Mouse (Mus musculus) kidney, postnatal 25 days (tissue): ENCODE measurements around the gene Ripor2.
A peak's percentile ranks its signal among the peaks of the same experiment; 100 is the strongest.

ENCODE experiments used
- DNase-seq, 2 experiments: peaks; one replicate each; pipeline ENCODE4 v3.0.0; 2021; ENCODE audit warnings: mixed read lengths in 2 of 2

Gene Ripor2

DNA sequence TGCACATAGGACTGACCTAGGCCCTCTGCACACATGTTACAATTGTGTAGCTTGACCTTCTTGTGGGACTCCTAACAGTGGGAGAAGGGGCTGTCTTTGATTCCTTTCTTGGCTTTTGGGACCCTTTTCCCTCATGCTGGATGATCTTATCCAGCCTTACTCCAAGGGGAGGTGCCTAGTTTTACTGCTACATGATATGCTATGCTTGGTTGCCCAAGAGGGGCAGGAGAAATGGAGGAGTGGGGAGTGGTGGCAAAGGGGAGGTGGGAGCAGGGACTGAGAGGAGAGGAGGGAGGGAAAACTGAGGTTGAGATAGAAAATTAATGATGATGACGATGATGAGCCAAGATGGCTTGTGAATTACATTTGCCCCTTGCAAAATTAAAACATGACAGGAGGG lies 37.7 kb downstream of the Ripor2 start:
- no peak for DNase-seq

DNA sequence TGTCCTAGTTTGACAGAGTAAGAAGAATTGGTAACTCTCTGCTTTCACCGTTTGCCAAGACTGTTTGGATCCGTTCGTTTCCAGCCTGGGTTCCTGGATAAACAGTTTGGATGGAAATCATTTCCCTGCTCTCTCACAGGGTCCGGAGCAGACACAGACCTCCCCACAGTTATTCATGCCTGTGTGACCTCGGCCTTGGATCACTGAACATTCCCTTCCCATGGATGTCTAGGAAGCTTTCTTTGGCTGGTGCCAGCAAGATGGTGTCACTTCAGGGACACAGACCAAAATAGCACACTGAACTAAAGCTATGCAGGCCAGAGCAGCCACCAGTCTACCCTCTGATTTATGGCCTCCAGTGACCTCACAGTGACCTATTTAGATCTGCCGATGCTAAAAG lies 38.5 kb downstream of the Ripor2 start:
- DNase-seq = peak; percentile 71 to 87

DNA sequence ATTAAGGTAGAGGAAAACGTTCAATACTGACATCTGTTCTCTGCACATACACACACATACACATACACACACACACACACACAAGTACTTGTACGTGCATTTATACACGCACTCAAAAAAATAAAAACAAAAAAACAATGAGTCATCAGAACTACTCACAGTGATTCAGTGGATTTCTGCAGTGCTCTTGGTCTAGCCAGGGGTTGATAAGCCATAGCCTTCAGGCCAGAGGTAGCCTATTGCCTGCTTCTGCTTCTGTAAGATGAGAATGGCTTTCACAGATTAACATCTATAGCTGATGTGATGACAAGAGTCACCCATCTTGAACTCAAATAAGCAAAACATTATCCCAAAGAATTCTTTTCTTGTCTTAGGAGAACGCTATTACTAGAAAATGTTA lies 41.6 kb downstream of the Ripor2 start:
- no peak for DNase-seq

DNA sequence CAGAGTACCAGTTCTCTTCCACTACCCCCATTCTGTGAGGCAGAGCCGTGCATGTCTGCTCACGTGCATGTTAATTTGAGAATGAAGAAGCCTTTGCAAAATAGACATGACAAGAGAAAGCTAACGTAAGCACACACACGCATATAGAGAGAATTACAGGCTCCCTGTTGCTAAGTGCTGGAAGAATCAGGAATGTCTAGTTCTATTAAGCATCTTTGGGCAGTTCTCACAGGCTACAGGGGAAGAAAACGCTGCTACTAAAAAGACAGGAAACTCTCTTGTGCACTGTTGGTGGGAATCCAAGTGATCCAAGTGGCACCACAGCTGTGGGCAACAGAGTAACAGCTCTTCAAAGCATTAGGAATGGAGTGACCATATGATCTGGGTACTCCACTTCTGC lies 43.1 kb downstream of the Ripor2 start:
- no peak for DNase-seq

DNA sequence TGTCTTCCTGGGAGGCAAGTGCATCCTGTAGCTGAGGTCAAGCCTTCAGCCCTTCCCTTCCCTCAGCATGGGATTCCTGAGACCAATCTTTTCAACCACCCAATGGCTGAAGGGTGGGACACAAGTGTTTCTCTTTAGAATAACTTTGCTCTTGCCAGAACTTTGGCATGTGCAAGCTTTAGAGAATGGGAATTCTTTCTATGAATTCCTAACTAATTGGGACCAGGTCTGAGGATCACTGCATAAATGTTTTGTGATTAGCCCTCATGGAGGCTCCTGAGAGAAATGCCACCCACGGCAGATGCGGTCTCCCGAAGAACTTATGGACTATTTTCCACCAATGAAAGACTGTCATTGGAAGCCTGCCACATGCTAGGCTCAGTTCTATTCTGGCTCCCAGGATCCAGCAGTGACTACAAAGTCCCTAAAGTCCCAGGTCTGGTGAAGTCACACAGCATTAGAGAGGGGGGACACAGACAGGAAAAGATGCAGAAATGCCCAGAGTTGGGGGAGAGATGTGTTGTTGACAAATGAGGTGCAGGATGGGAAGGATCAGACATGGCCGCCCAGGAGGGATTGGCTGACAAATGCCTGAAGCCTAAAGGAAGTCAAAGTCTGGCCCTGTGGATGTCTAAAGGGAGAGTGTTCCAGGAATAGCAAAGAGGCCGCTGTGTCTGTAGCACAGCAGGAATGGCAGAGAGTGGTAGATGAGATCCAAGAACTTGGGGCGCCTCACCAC lies 44.9 kb downstream of the Ripor2 start:
- DNase-seq = no peak

DNA sequence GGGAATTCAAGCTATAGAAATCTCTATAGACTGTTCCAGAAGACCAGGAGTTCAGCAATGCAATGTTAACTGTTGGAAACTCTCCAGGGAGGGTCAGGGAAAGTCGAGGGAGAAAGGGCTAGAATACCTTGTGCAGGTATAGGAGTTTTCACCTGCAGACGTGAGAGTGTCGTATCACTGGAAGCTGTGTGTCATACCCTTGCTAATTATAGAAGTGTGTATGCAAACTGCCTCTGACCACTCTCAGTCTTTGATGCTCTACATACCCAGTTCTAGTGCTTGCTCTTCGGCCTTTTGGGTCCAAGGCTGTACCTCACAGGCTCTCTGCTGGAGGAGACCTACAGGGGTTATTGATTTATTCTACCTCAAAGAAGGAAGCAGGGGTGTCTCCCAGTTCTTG lies 46.2 kb downstream of the Ripor2 start:
- no peak for DNase-seq

DNA sequence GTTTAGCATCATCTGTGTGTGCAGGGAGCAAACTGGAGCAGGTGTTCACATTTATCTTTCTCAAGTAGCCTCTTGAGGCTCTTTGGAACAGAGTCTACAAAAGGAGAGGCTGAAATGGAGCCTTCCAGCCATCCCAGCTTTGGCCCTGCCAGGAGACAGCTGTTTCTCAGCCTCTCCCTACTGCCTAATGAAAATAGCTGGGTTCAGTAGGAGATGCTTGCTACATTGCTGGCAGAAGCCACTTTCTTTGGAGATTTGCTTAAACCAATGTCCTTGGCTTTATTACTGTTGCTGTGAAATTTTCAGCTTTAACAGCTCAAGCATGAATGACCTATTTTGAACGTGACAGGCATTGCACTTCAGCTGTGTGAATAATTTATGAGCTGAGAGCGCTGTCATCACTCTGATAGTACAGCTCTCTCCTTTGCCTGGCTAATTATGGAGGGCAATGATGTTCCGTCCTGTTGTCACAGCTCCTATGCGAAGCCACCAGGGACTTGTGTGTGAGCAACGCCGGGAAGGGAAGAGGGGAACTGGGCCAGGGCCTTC lies 47.2 kb downstream of the Ripor2 start:
- DNase-seq = no peak

DNA sequence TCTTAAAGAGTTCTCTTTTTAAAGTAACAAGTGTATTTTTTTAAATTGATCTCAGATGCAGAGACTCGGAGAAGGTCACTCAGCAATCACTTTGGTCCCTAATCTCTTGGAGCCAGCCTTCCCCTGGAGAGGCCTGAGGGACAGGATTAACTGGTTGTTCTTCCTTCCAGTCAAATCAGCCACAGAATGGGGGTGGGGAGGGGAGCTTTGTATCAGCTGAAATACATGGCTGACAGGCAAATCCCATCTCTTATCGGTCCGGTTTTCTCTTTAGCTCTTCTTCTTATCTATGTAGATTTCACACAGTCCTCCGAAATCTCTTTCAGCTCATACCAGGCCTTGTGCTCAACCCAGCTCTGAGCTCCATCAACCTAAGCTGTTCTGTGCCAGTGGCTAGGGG lies 48.4 kb downstream of the Ripor2 start:
- DNase-seq = no peak

DNA sequence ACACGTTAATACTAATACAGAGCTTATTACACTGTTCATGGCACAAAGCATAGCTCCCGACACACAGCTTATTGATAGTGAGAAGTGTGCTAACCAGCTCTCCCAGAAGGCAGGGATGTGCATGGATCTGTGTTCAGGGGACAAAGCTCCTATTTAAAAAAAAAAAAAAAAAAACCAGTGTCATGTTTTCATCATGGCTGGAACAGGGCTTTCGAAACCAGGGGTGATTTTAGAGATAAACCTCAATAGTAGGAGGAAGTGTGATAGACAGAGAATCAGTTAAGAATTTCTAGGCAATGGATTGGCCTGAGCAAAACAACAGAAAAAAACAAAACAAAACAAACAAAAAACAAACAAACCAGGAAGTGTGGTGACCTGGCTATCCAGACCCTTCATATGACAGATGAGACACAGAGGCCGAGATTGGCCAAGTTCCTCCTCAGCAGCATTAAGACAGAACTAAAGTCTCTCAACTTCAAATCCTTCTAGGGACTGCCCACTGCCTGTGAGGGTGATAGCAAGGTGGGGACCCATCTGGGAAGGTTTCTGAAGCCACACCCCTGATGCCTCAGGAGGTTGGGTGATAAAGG lies 51.1 kb downstream of the Ripor2 start:
- DNase-seq = no peak

DNA sequence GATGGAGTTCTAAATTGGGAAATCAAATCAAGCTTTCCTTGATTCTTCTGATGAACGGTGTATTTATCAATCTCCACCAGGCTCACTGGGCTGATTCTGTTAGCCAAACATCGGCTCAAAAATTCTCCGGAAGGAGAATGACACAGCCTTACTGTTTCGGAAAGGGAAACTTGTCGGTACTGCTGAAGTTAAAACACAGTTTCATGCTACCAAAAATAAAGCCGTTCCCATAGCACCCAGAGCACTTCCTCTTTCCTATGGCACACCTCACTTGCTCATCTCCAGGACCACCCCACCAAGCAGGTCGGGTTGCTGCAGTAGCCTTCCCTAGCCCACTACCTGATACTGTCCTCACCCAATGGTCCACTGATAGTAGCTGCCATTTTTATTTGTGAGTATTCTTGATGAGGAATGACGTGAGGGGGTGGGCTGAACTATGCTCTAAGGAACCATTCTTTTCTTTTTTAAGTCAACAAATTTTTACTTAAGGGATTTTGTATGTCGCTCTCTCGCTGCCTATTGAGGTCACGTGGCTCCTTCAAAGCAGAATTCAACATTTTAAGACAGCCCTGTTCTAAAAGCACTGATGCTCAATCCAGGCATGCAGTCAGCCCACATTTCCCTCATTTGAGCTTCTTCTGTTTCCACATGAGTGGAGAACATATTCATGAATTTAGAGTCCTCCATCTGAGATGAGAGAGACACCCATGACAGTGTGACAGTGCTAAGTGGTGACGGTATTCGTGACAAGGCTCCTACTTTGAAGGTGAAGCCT lies 52.5 kb downstream of the Ripor2 start:
- no peak for DNase-seq

DNA sequence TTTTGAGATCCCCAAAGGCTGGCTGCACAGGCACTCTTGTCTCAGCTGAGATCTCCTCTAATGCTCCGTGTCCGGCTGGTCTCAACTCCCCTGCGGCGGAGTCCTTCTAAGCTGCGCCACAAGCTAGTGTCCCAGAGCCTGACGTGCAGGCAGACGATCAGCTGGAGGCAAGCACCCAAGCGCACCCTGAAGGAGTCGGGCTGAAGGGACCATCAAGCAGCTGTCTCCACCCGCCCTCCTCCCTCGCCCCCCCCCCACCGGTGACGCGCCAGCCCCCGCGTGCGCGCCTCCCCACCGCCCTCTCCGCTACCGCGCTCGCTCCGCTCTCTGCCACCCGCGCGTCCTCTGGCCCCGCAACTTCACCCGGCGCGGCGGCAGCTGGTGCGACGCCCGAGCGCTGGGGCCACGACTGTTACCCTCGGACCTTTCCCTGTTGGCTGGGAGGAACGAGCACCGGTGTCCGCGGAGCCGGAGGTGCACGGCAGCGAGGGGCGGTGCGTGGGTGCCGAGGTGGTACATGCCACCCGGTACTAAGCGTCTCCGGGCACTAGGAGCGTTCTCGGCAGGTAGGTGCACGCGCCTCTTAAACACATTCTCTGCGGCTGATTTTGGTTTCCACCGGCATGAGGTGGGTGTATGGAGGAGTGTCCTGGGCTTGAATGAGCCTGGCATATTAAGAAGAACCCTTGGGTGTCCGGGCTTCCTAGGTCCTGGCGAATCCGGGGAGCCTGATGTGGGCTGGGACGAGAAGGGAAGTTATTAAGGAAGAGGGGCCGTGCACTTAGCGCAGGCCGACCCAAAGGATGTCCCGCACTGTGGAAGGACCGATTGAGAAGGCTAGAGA lies 56.6 kb downstream of the Ripor2 start:
- peak; percentile 28 to 54 for DNase-seq

DNA sequence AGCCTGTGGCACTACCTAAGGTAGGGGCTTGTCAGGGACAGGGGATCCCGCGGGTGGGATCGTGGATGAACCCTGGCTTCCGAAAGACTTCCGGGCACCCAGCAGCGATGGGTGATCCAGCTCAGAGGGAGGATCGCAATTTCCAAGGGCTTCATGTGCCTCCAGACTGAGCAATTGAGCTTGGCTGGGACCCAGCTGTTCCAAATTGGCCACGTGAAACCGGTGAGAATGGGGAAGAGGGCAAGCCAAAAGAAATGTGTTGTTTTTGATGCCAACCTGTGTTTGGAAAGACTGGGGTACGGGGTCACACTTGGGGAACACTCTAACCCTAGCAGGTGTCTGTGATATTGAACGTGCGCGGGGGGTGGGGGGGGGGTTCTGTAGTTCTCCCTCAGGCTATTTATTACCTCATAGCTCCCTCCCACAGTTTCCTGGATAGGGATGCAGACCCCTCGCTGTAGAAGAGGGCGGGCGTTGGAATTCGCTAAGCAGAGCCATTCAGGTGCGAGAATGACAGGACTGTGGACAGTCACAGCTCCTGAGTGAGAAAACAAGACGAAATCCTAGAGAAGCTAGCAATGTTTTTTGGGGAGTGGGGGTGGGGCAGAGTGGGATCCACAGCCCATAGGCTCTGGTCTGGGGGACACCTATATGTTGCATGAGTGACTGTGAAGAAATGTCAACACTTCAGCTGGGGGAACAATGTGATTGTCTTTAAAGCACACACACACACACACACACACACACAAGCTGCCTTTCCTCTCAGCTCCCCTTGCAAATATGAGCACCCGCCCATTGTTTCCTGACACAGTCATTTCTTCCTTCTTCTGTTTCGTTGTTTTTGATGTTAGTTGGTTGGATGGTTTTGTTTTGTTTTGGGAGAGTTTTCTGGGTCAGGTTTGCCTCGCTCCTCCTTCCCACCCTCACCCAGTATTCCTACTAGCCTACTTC lies 57.5 kb downstream of the Ripor2 start:
- peak; percentile 14 to 48 for DNase-seq

DNA sequence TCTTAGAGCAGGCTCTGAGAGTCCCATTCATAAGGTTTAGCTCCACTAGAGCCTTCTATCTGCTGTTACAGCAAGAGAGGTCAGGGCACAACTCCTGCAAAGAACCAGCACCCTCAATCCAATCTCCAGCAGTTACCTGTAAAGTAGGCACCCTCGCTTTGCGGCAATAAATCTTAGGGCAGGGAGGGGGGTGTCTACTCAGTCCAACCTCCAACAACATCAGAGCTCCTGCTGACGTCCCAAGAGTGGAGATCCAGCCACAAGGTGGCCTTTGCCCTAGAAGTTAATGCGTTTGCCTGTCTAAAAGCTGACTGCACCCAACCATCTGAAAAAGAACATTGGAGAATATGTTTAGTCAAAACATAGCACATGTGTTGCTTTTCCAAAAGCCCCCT lies 58.2 kb downstream of the Ripor2 start:
- DNase-seq = no peak

DNA sequence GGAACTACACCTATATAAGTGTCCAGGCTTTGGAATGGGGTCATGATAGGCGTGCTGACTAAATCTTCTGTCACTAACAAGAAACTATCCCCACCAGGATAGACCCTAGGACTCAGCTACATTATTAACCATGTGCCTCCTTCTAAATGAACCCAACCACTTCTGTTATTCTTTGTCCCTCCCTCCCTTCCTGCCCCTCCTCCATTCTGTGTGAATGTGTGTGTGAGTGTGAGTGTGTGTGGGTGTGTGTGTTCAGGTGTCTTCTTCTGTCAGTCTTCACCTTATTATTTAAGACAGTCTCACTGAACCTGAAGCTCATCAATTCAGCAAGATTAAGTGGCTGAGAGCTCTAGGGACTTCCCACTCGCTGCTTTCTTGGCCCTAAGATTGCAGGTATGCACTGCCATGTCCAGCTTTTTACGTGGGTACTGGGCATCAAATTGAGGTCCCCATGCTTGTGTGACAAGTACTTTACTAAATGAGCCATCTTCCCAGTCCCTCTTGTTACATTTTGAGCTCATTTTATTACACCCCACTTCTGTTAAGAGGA lies 58.9 kb downstream of the Ripor2 start:
- DNase-seq = no peak

DNA sequence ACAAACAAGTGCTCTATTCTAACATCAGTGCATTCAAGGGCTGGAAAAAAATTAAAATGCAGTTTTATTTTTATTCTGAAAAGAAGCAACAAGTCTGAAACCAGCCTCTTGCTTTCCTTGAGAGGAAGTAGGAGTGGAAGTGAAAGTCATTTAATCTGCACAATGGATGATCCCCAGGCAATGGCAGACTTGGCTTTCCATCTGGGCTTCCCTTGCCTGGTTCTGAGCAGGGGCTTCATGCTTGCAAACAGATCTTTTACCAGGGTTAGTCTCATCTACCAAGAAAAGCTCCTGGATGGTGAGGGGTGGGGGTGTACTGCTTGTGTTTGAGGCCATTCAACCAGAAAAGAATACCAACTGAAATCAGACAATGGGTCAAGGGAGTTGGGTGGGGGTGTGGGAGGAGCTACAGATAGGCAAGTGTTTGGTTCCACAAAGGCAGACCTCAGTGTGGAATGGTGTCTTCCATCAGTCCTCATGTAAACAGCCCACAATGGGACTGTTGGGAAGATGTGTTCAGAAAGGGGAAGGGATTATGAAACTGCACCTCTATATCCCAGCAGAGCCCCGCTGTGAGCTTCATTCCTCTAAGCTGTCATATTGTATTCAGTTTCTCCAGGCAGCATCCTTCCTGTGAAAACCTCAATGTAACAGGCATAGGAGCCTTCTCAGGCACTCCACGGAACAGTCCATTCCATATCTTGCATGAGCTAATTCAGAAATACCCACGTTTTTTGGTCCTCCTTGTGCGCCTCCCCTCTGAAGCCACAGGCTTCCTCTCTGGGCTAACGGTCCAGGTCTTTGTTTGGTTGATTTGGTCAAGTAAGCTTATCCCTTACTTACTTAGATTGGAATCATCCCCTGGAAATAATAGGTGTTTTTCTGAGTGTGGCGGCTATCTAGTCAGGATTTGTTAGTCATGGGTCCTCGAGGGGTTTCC lies 59.8 kb downstream of the Ripor2 start:
- no peak for DNase-seq

DNA sequence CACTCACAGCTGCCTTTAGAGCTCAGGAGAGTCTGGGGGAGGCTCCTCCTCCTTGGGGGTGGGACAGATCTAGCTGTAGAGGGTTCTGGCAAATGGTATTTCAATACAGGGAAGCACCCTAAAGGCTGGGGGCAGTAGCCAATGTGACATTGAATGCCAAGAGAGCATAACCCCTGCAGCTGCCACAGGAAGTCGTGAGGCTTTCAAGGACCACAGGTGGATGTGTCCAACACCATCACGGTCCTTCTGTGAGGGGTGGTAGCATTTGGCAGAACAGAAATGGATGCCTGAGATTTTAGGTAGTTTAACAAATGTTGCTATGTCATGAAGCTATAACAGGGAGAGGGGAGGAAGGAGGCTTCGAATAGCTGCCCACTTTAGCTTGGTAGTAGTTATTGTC lies 63.2 kb downstream of the Ripor2 start:
- DNase-seq = no peak

DNA sequence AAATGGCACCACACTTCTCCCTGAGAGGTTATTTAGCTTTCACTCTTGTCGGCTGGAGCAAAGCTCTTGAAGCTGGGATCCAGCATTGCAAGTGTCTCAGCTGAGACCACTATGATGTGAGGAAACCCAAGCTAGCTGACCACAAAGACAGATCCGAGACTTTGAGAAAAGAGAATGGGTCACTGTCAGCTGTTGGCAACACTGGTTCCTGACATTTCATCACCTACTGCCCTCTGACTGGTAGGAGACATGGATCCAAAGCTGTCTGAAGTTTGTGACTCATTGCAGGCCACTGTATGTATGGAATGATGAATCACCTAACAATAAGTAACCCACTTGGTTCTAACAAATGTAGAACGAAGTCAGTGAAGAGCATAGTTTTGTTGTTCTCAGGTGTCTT lies 64.3 kb downstream of the Ripor2 start:
- no peak for DNase-seq

DNA sequence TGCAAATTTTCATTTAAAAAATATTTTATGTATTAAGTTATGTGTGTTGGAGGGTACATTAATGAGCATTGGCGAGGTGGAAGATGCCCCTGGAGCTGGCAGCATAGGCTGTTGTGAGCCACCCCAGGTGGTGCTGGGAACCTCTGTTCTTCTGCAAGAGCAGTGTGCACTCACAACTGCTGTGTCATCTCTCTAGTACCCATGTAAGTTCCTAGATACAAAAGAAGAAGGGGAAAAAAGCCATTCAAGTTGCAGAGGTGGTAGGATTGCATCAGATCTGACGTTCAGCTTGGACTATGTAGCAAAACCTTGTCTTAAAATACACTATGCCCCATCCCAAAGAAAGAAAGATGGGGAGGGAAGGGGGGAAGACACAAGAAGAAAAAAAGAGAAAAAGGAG lies 65.5 kb downstream of the Ripor2 start:
- no peak for DNase-seq

DNA sequence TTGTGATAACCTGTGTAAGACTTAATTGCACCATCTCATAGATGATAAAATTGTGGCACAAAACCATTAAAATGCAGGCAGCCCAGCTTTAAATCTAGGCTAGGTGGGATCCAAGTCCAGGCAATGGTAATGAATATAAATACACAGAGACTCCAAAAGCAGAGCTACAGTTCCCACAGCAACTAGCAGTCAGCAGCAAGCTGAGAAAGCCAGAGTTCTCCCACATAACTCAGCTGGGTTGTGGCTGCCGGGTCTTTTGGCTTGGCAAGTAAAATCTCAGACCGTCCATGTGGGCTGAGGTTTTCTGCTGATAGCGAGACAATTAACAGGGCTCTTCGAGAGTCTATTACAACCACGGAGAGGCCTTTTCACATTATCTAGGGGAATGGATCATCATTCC lies 66.0 kb downstream of the Ripor2 start:
- no peak for DNase-seq

DNA sequence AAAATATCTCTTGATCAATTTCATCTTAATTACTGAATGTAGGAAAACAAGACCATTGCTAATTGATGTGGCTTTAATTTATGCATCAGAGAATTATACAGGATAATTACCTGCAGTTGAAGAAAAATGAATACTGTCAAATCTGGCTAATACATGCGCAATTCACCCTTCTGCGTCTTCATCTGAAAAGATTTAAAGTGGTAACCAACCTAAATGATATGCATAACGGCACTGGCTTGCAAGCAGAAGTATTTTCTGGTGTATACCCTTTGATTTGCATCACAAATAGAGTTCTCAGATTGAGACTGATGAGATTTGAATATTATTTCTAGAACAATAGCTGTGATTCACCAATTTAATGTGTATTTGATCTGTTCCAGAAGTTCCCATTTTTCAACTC lies 66.7 kb downstream of the Ripor2 start:
- no peak for DNase-seq
